Mouse (Mus musculus): Measurements from ENCODE around the gene Ercc5.

- no peak for TF ChIP-seq EP300 (IDR thresholded peaks at IDR 0.05; ENCODE audit: low read depth)
- TF ChIP-seq CTCF (IDR thresholded peaks at IDR 0.05; ENCODE audit: low read depth) = 0 out of 2 replicates have a peak, but pooled peaks have one; percentile 17
Observed at GRCm38 (mm10) chr1:44229044-44229443, 81.5 kb downstream of the Ercc5 start.

All from liver, embryonic 14.5 days (tissue).